Comparison of ENCODE assay signal across 9 mouse cellular contexts in the genomic region with DNA sequence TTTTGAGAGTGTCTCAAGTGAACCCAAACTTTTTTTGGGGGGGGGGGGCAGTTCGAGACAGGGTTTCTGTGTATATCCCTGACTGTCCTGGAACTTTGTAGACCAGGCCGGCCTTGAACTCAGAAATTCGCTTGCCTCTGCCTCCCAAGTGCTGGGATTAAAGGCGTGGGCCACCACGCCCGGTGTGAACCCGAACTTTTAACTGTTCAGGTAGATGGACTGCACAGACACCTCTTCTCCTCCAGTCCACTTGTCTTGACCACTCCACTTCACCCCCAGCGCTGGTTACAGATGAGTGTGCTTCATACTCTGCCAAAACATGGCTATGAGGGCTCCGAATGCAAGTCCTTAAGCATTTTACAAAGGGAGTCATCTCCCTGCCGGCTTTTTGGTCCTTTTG. TPM values are rescaled to one million over a fixed set of nuclear protein-coding genes. Genes with fewer than 3 reads are reported as not detected.
A peak's percentile ranks its signal among the peaks of the same experiment; 100 is the strongest.
DNase-seq lines count a peak whose midpoint lies in the region; ATAC-seq lines count a peak whose summit lies in the region.
"Had no signal": no experiment of that assay in that cellular context is flagged by ENCODE, and none has a peak within 500 bp of the region (broad histone marks: within the 10 kb centered on the region; RNA-seq: fewer than 3 reads in every experiment).

No protein-coding gene starts in this region.

- no peak overlapping the region for H3K27ac ChIP-seq in neural tube, embryonic 11.5 days (ENCODE audit: low read depth, low read length)
- no peak overlapping the region for H3K27ac ChIP-seq in liver, embryonic 13.5 days

- H3K9ac ChIP-seq in neural tube, embryonic 11.5 days (ENCODE audit: low read length), result no peak overlapping the region
- H3K9ac ChIP-seq in liver, embryonic 13.5 days, result peak overlapping the region; percentile 96

- peak overlapping the region; percentile 75 for H3K4me2 ChIP-seq in neural tube, embryonic 11.5 days (ENCODE audit: low read depth)
- peak overlapping the region; percentile 77 for H3K4me2 ChIP-seq in liver, embryonic 13.5 days

- no peaks in the 10 kb centered on the region for H3K27me3 ChIP-seq in neural tube, embryonic 11.5 days (ENCODE audit: control insufficient read depth, insufficient read depth, low read length)
- H3K27me3 ChIP-seq in liver, embryonic 13.5 days, result no peaks in the 10 kb centered on the region

- ATAC-seq in neural tube, embryonic 11.5 days (ENCODE audit: insufficient read depth, low FRiP score, low TSS enrichment), result no peak
- no peak for ATAC-seq in liver, embryonic 13.5 days (ENCODE audit: low read depth)

- DNase-seq in cerebellum, adult 11-12 months, result peak; percentile 35
- DNase-seq in cerebellum, postnatal 36 days, result no peak
- DNase-seq in neural tube, embryonic 11.5 days (ENCODE audit: low spot score), result no peak
- no peak for DNase-seq in neural tube, embryonic 10.5 days (ENCODE audit: extremely low spot score, low spot score)
- no peak for DNase-seq in liver, embryonic 13.5 days
- no peak for DNase-seq in spleen, postnatal 36 days (ENCODE audit: low spot score in 2 of 2)
- no peak for DNase-seq in urinary bladder, postnatal 4 days (ENCODE audit: low spot score in 2 of 2)
- no peak for DNase-seq in T-cell, adult 2 months (ENCODE audit: low spot score)
- DNase-seq: right cerebral cortex, adult 18-20 months had no signal

- peak overlapping the region; percentile 95; the same call in 1 of the 2 replicates for H3K4me3 ChIP-seq in neural tube, embryonic 11.5 days (ENCODE audit: low read depth, low read length)
- H3K4me3 ChIP-seq in liver, embryonic 13.5 days (replicated peaks), result peak overlapping the region; percentile 87

- H3K9me3 ChIP-seq in neural tube, embryonic 11.5 days (ENCODE audit: control insufficient read depth, low read length), result no peaks in the 10 kb centered on the region
- H3K9me3 ChIP-seq in liver, embryonic 13.5 days (replicated peaks), result no peaks in the 10 kb centered on the region

- H3K36me3 ChIP-seq in neural tube, embryonic 11.5 days (ENCODE audit: control insufficient read depth, insufficient read depth, low read length), result peaks cover 8% of the 10 kb centered on the region; the same call in 1 of the 2 replicates
- peaks cover 48% of the 10 kb centered on the region for H3K36me3 ChIP-seq in liver, embryonic 13.5 days

- no peaks in the 10 kb centered on the region for H3K4me1 ChIP-seq in neural tube, embryonic 11.5 days (ENCODE audit: control insufficient read depth, insufficient read depth, low read length)
- H3K4me1 ChIP-seq in liver, embryonic 13.5 days (replicated peaks), result peaks cover 41% of the 10 kb centered on the region

- WGBS in neural tube, embryonic 11.5 days, result 93% methylated on average over 10 of the region's 10 CpGs
- 74% methylated on average over 10 of the region's 10 CpGs for WGBS in liver, embryonic 13.5 days (ENCODE audit: insufficient replicate concordance)

RNA-seq across cellular contexts. Expression of a gene that starts 2.0 kb away (rescaled TPM):
- polyA plus RNA-seq in neural tube, embryonic 11.5 days (2014; fragmentation: Nextera tagmentation; extraction: Ambion mirVana), result 104 and 105 TPM in 2 replicates
- polyA plus RNA-seq in liver, embryonic 13.5 days (2015; fragmentation: Nextera tagmentation; extraction: Ambion mirVana), result 30.4 and 37.1 TPM in 2 replicates

RNA-seq across cellular contexts. Expression of a gene that starts 35.4 kb away (rescaled TPM):
- polyA plus RNA-seq in neural tube, embryonic 11.5 days (2014; fragmentation: Nextera tagmentation; extraction: Ambion mirVana), result 0.37 and 0.64 TPM in 2 replicates
- 0.03 and 0.06 TPM in 2 replicates for polyA plus RNA-seq in liver, embryonic 13.5 days (2015; fragmentation: Nextera tagmentation; extraction: Ambion mirVana)
